Mouse (Mus musculus): Measurements from ENCODE around the gene Gm42906.

Gene Gm42906

GRCm38 (mm10) chr5:151069569-151069968, 358.4 kb downstream of the Gm42906 start:
- DNase-seq (ENCODE audit: low read depth, low spot score): no peak

DNA sequence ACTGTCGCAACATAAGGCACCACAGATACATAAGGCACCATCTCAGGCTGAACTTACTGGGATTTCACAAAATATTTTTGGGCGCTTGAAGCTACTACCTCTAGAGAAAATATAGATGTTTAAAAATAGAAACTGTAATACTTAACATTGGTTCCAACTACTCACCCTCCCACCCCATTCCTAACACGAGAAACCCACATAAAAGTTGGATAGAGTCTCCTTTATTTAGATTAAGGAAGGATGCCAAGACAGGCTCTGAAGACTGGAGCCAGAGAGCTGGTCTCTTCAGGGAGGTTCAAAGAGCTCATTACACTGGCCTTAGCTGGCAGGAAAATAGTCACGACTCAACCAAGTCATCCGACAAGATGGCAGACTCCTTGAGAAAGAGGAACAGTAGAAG, 361.9 kb downstream of the Gm42906 start:
- DNase-seq (ENCODE audit: low read depth, low spot score): no peak

GRCm38 (mm10) chr5:151065228-151065627, 362.7 kb downstream of the Gm42906 start:
- DNase-seq (ENCODE audit: low read depth, low spot score): no peak

DNA sequence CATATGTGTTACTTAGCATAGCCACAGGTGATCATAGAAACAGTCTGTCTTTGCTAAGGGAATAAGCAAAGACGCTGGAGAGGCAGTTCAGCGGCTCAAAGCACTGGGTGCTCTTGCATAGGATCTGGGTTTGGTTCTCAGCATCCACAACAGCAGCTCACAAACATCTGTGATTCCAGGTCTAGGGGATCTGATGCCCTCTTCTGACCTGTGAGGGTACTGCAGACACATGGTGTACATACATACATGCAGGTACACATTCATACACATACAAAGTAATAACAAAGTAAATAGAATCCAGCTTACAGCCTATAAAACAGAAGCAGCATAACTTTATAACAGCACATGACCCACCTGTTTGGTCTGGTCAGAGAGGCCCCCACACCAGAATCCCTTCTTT, 366.0 kb downstream of the Gm42906 start:
- DNase-seq (ENCODE audit: low read depth, low spot score): no peak

GRCm38 (mm10) chr5:151060476-151060875, 367.5 kb downstream of the Gm42906 start:
- DNase-seq (ENCODE audit: low read depth, low spot score): no peak

GRCm38 (mm10) chr5:151059772-151060171, 368.2 kb downstream of the Gm42906 start:
- DNase-seq (ENCODE audit: low read depth, low spot score): no peak

- DNase-seq (ENCODE audit: low read depth, low spot score): no peak
These were observed 368.6 kb downstream of the Gm42906 start for GRCm38 (mm10) chr5:151059352-151059751.

- no peak for DNase-seq (ENCODE audit: low read depth, low spot score)
These were observed 370.2 kb downstream of the Gm42906 start for GRCm38 (mm10) chr5:151057716-151058115.

GRCm38 (mm10) chr5:151056920-151057294, 371.1 kb downstream of the Gm42906 start:
- no peak for DNase-seq (ENCODE audit: low read depth, low spot score)

GRCm38 (mm10) chr5:151056255-151056919, 371.6 kb downstream of the Gm42906 start:
- no peak for DNase-seq (ENCODE audit: low read depth, low spot score)

DNA sequence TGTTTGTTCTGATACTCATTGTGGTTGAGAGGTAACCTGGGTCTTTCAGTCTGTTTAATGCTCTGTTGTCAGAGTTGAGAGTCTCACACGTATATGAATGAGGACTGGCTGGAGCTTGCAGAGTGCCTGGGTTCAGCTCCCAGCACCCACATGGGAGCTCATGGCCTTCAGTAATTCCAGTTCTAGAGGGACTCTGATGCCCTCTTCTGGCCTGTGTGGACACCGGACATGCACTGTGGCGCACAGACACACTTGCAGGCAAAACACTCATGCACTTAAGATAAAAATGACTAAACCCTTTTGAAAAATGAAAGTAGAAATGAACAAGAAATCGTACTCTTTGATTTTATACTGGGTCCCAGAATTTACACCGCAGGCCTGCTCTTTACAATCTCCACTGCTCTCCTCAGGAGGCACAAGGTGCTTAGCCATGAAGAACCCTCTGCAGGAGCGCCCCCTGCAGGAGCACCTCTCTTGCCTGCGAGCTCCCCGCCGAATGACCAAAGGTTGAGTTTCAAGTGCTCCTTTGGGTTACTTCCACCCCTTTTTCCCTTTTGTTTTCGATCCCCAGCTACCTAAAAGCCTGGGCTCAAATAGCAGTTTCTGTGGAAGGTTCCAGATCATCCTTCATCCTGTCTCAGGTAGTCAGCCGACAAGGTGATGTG, 372.4 kb downstream of the Gm42906 start:
- DNase-seq (ENCODE audit: low read depth, low spot score): peak; percentile 21

GRCm38 (mm10) chr5:151054743-151055114, 373.2 kb downstream of the Gm42906 start:
- no peak for DNase-seq (ENCODE audit: low read depth, low spot score)

DNA sequence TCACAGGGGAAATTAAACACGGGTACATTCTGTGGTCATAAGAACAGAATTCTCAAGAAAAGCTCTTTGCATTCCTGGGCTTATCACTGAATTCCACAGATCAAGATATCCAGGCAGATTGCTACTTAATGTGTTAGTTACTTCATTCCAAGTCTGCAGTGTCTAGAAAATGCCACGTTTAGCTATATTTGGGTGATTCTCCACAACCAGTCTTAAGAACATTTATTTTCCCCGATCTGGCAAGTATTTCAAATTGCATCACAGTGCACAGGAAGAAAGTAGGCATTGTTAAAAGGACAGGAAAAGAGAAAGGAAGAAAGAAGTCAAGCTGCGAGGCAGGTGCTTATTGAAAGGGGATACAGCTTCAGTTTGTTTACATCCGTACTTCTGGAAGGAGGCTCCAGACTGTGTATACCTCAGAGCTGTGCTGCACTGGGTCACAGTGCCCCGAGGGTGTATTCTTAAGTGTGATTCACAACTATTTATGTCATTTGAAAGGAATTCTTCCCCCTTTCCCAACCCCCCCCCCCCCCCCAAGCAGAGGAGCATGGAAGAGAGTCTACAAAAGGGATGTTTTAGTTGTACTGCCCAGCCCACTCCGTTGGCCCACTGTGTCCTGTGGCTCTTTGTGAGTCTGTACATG, 373.7 kb downstream of the Gm42906 start:
- no peak for DNase-seq (ENCODE audit: low read depth, low spot score)

DNA sequence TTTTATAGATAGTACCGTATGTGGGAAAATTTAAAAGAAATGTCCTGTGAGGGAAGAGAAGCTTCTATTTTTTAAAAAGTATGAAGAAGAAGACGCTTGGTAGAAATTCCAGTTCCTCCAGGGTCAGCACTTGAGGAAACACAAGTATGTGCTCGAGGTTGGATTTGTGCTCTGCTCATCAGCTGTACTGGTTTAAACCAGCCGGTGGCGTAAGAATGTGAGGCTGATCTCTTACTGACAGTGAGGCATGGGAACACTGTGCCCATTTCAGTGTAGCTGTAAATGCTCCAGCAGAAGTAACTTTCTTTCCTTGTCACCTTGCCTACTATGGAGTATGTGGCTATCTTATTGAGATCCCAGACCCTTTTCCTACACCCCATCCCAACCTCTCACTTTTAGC, 374.8 kb downstream of the Gm42906 start:
- DNase-seq (ENCODE audit: low read depth, low spot score): no peak

DNA sequence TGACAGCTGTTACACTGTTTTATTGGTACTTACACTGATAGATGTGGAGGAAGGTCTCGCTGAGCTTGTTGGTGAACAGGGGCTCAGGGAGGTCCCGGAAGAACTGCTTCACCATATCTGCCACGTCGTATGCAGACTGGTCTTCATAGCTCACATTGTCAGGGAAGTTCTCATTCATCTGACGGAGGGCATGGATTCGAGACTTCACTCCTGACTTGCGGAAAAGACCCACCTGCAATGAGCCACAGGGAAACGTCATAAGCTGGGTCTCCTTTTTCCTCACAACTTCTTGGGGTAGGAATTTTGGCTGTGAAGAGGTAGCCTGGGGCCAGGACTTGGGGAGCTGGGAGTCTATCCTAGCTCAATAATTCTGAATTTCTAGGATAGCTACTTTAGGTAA, 375.6 kb downstream of the Gm42906 start:
- DNase-seq (ENCODE audit: low read depth, low spot score): no peak

DNA sequence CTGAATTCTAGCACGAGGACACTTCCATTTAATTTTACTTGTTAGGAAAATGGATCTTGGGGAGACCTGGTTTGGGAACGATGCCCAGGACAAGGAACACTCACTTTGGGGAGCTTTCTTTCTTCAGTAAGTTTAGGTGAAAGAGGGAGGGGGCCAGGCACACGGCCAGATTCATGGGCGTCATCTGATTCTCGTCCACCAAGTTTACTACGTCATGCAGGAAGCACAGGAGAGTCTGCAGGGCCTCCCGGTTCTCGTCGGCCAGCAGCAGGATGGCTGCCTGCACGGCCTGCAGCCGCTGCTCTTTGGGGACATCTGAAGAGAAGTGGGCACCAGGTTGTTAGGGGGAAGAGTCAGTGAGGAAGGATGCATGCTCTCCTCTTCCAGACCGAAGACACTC, 380.5 kb downstream of the Gm42906 start:
- DNase-seq (ENCODE audit: low read depth, low spot score): no peak

DNA sequence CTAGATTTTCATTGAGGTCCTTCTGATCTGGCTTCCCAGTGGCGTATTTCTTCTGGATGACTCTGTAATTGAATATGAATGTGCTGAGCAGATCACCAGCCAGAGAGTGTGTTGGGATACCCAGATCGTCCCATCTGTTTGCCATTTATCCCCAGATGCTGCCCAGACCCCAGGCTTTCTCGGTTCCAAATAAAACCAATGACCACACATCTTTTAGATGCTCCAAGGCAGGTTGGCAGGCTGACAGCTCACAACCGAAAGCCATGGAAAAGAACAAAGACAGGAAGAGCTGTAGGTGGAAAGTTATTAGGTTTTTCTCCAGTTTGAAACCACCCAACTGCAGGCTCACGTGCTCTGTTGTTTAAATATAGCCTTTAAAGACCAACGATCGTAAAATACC, 381.0 kb downstream of the Gm42906 start:
- no peak for DNase-seq (ENCODE audit: low read depth, low spot score)

DNA sequence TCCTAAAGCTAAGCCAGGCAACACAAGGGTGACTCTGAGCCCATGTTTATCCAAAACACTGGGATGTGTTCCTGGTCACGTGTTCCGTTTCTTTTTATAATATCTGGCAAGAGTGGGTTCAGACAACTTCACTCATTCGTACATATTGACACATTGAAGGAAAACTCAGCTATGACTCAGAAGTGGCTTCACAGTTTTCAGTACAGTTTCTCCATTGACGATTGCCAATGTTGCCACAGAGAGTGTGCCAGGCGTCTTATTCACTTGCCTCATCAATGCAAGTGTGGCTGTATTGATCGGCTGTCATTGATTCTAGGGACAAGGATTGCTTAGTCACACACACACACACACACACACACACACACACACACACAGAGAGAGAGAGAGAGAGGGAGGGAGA, 381.8 kb downstream of the Gm42906 start:
- DNase-seq (ENCODE audit: low read depth, low spot score): no peak

- no peak for DNase-seq (ENCODE audit: low read depth, low spot score)
These were observed 385.1 kb downstream of the Gm42906 start for GRCm38 (mm10) chr5:151042911-151043310.

GRCm38 (mm10) chr5:151037871-151038270, 390.1 kb downstream of the Gm42906 start:
- no peak for DNase-seq (ENCODE audit: low read depth, low spot score)

- no peak for DNase-seq (ENCODE audit: low read depth, low spot score)
These were observed 393.0 kb downstream of the Gm42906 start for GRCm38 (mm10) chr5:151034715-151035512.

DNA sequence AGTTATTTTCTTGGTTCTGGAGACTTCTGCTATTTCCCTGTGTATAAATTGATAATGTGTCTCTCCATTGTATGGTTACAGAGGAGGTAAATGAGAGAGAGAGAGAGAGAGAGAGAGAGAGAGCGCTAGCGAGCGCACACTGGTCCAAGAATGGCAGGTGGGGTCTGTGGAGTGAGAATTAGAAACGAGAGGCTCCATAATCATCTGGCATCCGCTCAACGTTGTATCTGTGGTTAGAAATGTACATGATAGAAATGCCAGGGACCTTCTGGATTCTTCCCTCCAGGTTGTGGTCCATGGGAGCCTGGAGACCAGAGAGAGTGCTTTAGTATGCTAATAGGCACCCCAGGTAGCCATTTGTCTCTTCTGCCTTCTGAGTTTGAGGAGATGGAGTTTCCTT, 399.1 kb downstream of the Gm42906 start:
- no peak for DNase-seq (ENCODE audit: low read depth, low spot score)
